Mouse (Mus musculus) cerebellum, adult 2 months (tissue): ENCODE results near the gene Pxdn. TPM values are rescaled to one million over a fixed set of nuclear protein-coding genes. Genes with fewer than 3 reads are reported as not detected.

Source experiments
- DNase-seq, 2 experiments: peaks; one replicate each; pipeline ENCODE4 v3.0.0; 2021
- H3K27ac ChIP-seq: fragments of 200-500 bp; 2 replicates; pipeline ENCODE4 v1.5.1; 2012; ENCODE audit warnings: low read length, control low read depth, inconsistent platforms; ENCODE audit not compliant: insufficient read depth
- H3K27me3 ChIP-seq: fragments of 200-500 bp; 2 replicates; pipeline ENCODE4 v1.6.1; 2012; ENCODE audit warnings: inconsistent platforms, mild to moderate bottlenecking, low read length, moderate library complexity; ENCODE audit not compliant: control insufficient read depth, insufficient read depth
- H3K4me1 ChIP-seq: fragments of 200-500 bp; 2 replicates; pipeline ENCODE4 v1.6.1; 2011; ENCODE audit warnings: low read length; ENCODE audit not compliant: control insufficient read depth, insufficient read depth
- H3K4me3 ChIP-seq: fragments of 200-500 bp; replicated peaks from 2 replicates; pipeline ENCODE3; 2011; ENCODE audit warnings: mild to moderate bottlenecking, low read depth, low read length, control low read depth; ENCODE audit not compliant: insufficient read depth
- CTCF ChIP-seq: fragments of 200-500 bp; IDR thresholded peaks from 2 replicates; pipeline ENCODE4 v1.5.1; 2011; ENCODE audit warnings: low read depth, mild to moderate bottlenecking, control low read depth, low read length, moderate library complexity, borderline replicate concordance; ENCODE audit not compliant: insufficient read depth
- POLR2A ChIP-seq: fragments of 200-500 bp; IDR thresholded peaks from 2 replicates; pipeline ENCODE4 v1.6.1; 2011; ENCODE audit warnings: low read length, control low read depth, borderline replicate concordance; ENCODE audit not compliant: insufficient read depth
- WGBS: fragments of 180-500 bp; shearing (Covaris S2); methylation state at CpG from one replicate; pipeline ENCODE4 v1.1.7; 2018; 5-methylcytosine and 5-hydroxymethylcytosine counted together
- polyA plus RNA-seq: library from polyadenylated mRNA; depleted of rRNA; stranded (reverse); fragments of >200 nt; gene quantifications from 2 replicates; pipeline ENCODE4 v1.2.3, GENCODE M21; 2012

The Pxdn gene
- polyA plus RNA-seq, 1 experiment = 12.1 TPM

DNA sequence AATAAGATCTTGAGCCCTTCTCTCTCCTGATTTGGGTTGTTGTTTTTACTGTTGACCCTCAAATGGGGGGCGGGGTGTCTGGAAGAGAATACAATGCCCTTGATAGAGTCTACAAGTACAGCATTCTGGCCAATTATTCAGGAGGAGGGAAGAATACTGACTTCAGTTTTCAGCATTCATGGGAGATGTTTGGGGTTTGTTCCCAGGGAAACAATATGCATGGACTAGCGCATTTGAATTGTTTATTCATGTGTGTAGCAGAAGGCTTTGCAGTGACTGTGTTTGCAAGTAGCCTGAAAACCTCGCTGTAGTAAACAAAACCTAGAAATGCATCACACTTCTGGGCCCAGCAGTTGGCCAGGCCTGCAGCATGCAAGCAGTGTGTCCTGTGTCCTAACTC, 17.1 kb downstream of the Pxdn start:
- H3K4me1 ChIP-seq = peaks cover 3% of the 10 kb centered on the region; the same call in 1 of the 2 replicates
- no peaks in the 10 kb centered on the region for H3K27me3 ChIP-seq
- no peak overlapping the region for H3K4me3 ChIP-seq
- DNase-seq = no peak
- no peak for TF ChIP-seq CTCF
- TF ChIP-seq POLR2A = no peak
- H3K27ac ChIP-seq = no peak overlapping the region
- WGBS = 61% methylated on average over 3 of the region's 3 CpGs

DNA sequence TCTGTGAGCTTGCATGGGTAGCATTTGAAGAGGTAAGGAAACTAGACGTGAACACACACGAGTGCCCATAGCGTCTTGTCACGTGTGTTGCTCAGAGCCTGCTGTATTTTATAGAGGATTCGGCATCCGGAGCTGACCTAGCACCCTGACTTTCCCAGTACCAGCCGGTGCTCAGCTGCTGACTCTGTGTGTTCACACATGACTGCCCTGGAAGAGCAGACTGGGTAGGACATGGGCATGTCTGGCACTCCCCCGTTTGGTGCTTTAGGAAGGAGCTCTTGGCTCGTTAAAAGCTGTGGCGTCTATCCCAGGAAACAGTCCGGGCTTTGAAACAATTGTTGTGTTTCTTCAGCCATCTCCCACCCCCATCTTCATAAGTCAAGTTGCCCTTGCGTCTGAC, 19.6 kb downstream of the Pxdn start:
- no peaks in the 10 kb centered on the region for H3K27me3 ChIP-seq
- H3K27ac ChIP-seq = no peak overlapping the region
- DNase-seq = no peak
- 10% methylated on average over 12 of the region's 12 CpGs for WGBS
- H3K4me3 ChIP-seq = no peak overlapping the region
- TF ChIP-seq POLR2A (no peak), CTCF (no peak)
- H3K4me1 ChIP-seq = peaks cover 3% of the 10 kb centered on the region; the same call in 1 of the 2 replicates

DNA sequence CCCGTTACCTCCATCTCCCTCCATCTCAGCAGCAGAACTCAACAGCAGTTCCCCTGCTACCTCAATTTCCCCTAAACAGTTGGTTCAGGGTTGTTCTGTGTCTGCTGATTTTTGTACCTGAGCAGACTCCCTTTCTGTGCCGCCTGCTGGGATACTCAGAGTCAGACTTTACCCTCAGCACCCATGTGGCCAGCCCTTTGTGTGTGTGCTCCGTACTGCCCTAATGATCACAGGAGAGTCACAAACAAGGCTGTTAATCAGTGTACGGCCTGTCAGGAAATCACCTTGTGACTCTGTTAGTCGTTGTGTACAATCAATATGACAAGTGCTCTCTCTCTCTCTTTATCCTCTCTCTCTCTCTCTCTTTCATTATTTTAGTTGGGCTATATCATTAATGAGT, 21.2 kb downstream of the Pxdn start:
- no peaks in the 10 kb centered on the region for H3K27me3 ChIP-seq
- WGBS = 95% methylated on average over 5 of the region's 5 CpGs
- no peak overlapping the region for H3K4me3 ChIP-seq
- TF ChIP-seq POLR2A (no peak), CTCF (no peak)
- no peak overlapping the region for H3K27ac ChIP-seq
- DNase-seq = no peak
- H3K4me1 ChIP-seq = peaks cover 3% of the 10 kb centered on the region; the same call in 1 of the 2 replicates

DNA sequence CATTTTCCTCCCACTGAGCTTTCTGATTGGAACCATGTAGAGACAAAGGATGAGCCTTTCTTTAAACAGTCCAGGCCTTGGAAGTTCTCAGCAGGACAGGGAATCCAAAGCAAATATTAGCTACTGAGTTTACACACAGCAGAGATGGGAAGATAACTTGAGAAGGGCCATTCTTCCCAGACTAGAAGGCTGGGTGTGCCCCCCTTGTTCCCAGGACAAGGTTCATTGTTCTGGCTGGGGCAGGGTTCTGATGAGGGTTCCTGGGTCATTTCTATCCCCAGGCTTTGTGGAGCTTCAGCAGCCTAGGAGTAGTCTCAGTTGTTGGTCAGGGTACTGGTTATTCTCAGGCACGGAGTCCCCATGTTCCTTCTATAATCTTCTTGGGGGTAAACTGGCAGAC, 23.6 kb downstream of the Pxdn start:
- TF ChIP-seq POLR2A (no peak), CTCF (no peak)
- Histone ChIP-seq H3K4me3 (no peak overlapping the region), H3K4me1 (peaks cover 3% of the 10 kb centered on the region; the same call in 1 of the 2 replicates), H3K27me3 (no peaks in the 10 kb centered on the region), H3K27ac (no peak overlapping the region)
- DNase-seq = no peak
- 90% methylated on average over 1 of the region's 1 CpGs for WGBS

GRCm38 (mm10) chr12:29965016-29965415, 27.6 kb downstream of the Pxdn start:
- Histone ChIP-seq H3K27me3 (no peaks in the 10 kb centered on the region), H3K27ac (no peak overlapping the region), H3K4me1 (no peaks in the 10 kb centered on the region), H3K4me3 (no peak overlapping the region)
- no peak for DNase-seq
- WGBS = 84% methylated on average over 6 of the region's 6 CpGs
- TF ChIP-seq POLR2A (no peak), CTCF (no peak)

- H3K4me3 ChIP-seq = no peak overlapping the region
- no peak for TF ChIP-seq POLR2A
- no peak for TF ChIP-seq CTCF
- WGBS = 78% methylated on average over 7 of the region's 7 CpGs
Measured at GRCm38 (mm10) chr12:29971795-29972464, 34.5 kb downstream of the Pxdn start.

GRCm38 (mm10) chr12:29972533-29972932, 35.1 kb downstream of the Pxdn start:
- Histone ChIP-seq H3K4me3 (no peak overlapping the region), H3K27me3 (no peaks in the 10 kb centered on the region), H3K4me1 (no peaks in the 10 kb centered on the region), H3K27ac (no peak overlapping the region)
- no peak for TF ChIP-seq CTCF
- TF ChIP-seq POLR2A = no peak
- WGBS = 88% methylated on average over 6 of the region's 6 CpGs
- no peak for DNase-seq

More at GRCm38 (mm10) chr12:29971795-29972464, 34.5 kb downstream of the Pxdn start:
- Histone ChIP-seq H3K27me3 (no peaks in the 10 kb centered on the region), H3K27ac (no peak overlapping the region), H3K4me1 (no peaks in the 10 kb centered on the region)
- no peak for DNase-seq

GRCm38 (mm10) chr12:29980076-29980475, 42.7 kb downstream of the Pxdn start:
- H3K4me1 ChIP-seq = no peaks in the 10 kb centered on the region
- H3K4me3 ChIP-seq = no peak overlapping the region
- no peak overlapping the region for H3K27ac ChIP-seq
- DNase-seq = no peak
- TF ChIP-seq POLR2A (no peak), CTCF (no peak)
- H3K27me3 ChIP-seq = no peaks in the 10 kb centered on the region
- WGBS = 88% methylated on average over 8 of the region's 8 CpGs
